Mouse (Mus musculus) Patski (cell line): Measurements from ENCODE around the gene Ube2h. TPM values are rescaled to one million over a fixed set of nuclear protein-coding genes. Genes with fewer than 3 reads are reported as not detected.

Experiments
- ATAC-seq: fragments of 100-300 bp; one replicate; pipeline ENCODE4 v1.8.0; 2021
- CTCF ChIA-PET: fragments of 350-600 bp; sonication (Branson Sonifier 250); formaldehyde crosslinking; loops from one replicate; lab custom pipeline; 2022; ENCODE audit warnings: inconsistent platforms; lab: Charles Lee
- POLR2A ChIA-PET: fragments of 350-600 bp; sonication (Branson Sonifier 250); formaldehyde crosslinking; loops from one replicate; lab custom pipeline; 2022; ENCODE audit warnings: antibody characterized with exemption, inconsistent platforms; lab: Charles Lee
- DNase-seq: peaks from one replicate; pipeline ENCODE4 v3.0.0-alpha.2; 2011; ENCODE audit warnings: low read depth, low spot score
- H3K27me3 ChIP-seq: fragments of 371-371 bp; one replicate; pipeline ENCODE4 v1.5.1; 2021
- CTCF ChIP-seq: fragments of 100-300 bp; IDR thresholded peaks from one replicate; pipeline ENCODE4 v1.5.1; 2021
- in situ Hi-C: fragments of 300-500 bp; cut with MboI; formaldehyde crosslinking; loops from 3 replicates; pipeline ENCODE4 v1.11.1; 2018; ENCODE audit warnings: low pct_unique_long_range_greater_than_20kb, mixed read lengths
- polyA plus RNA-seq: library from polyadenylated mRNA; unstranded; gene quantifications from one replicate; pipeline ENCODE4 v1.2.3, GENCODE M21; 2021

Ube2h gene
- polyA plus RNA-seq, 1 experiment from 2014 or later = 88.9 TPM

DNA sequence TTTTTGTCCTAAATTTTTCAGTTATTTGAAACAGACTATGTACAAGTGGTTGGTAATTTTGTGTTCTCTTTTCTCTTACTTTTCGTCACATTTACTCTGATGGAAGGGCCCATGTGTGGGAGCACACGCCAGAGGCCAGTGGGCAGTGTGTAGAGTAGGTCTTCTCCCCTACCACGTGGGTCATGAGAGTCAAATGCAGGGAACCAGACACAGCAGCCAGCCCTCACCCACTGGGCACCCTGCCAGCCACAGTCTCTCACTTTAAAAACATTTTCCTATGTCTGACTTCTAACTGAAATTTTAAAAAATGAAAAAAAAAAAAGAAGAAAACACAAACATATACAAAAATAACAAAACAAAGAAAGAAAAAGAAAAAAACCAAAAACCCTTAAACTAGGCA is 28.0 kb downstream of the Ube2h start:
- POLR2A ChIA-PET = interaction anchor here (1.0 kb wide), 1 partner anchor 41 kb away, joined by 3 read pairs; no protein-coding TSS in a partner anchor
- no peak for TF ChIP-seq CTCF
- in situ Hi-C loops = no loop called here
- no peaks in the 10 kb centered on the region for H3K27me3 ChIP-seq
- ATAC-seq = no peak
- CTCF ChIA-PET = no interaction called here
- DNase-seq = no peak

DNA sequence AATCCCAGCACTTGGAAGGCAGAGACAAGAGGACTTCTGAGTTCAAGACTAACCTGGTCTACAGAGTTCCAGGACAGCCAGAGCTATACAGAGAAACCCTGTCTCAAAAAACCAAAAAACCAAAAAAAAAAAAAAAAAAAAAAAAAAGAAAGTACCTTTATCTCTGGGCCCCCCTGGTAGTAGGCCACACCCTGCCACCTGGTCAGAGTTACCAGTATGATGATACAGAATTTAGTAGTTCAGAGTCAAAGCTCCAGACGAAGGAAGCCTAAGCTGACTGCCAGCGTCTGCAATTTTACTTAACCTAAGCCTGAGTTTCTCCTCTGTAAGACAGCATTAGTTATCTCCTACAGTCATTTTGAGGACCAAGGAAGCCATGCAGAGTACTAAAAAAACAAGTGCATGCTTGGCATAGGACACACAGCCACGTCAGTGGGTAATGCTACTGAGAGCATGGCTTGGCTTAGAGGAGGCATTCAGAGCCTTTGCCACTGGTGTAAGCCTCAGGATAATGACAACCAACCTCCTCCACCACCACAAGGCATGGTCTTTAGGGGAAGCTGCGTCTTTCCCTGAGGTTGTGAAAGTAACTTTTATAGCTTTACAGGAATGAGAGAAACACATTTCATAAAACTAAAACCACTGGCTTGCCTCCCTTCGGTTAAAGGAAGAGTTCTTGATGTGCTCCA is 29.0 kb downstream of the Ube2h start:
- ChIA-PET POLR2A (interaction anchor here (0.6 to 1.0 kb wide), 3 partner anchors 16 to 850 kb away, joined by 3 read pairs; no protein-coding TSS in a partner anchor), CTCF (no interaction called here)
- ATAC-seq (no peak), DNase-seq (no peak)
- no peaks in the 10 kb centered on the region for H3K27me3 ChIP-seq
- no peak for TF ChIP-seq CTCF
- in situ Hi-C loops = no loop called here

DNA sequence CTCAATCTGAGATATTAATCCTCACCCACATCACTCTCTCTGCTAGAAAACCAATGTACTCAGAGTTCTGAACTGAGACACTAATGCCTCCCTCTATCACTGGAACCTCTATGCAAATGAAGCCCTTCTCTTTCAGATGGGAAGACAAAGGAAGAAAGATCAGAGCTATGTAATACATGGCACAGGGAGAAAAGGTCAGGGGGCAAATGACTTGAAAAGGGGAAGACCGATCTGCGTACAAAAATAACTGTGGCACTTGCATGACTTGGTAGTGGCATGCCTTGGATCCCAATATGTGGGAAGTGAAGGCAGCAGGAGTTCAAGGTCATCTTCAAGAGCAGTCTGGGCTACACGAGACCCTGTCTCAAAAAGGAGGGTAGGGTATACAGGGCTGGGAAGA is 31.4 kb downstream of the Ube2h start:
- no peaks in the 10 kb centered on the region for H3K27me3 ChIP-seq
- in situ Hi-C loops = no loop called here
- DNase-seq (no peak), ATAC-seq (no peak)
- ChIA-PET POLR2A (no interaction called here), CTCF (interaction anchor here (1.1 kb wide), 1 partner anchor 12 kb away, joined by 3 read pairs; no protein-coding TSS in a partner anchor)
- TF ChIP-seq CTCF = no peak

DNA sequence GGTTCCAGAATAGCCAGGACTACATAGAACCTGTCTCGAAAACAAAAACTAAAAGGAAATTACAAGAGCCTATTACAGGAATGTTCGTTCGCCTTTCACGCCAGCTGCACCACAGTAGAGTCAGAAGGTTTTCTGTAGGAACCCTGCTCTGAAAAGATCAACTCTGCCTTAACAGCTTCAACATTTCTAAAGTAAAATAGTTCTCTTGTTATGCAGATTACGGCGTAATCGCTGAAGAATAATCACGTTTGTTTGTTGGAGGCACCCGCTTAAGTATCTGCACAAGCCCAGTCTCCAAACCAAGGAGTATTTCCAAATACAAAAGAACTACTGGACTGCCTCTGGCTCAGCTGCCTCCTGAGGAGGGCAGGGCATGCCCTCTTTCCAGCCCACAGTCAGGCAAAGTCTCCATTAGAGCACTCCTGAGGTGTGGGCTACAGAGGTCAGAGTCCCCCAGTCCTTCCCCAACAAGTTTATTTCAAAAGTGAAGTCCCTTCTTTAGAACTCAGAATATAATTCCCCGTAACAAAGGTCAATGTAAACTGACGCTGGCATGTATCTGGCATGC is 31.9 kb downstream of the Ube2h start:
- in situ Hi-C loops = no loop called here
- POLR2A ChIA-PET = no interaction called here
- CTCF ChIA-PET = interaction anchor here (1.1 kb wide), 1 partner anchor 11 kb away, joined by 3 read pairs; no protein-coding TSS in a partner anchor
- no peak for DNase-seq
- H3K27me3 ChIP-seq = no peaks in the 10 kb centered on the region
- no peak for TF ChIP-seq CTCF
- ATAC-seq = no peak

DNA sequence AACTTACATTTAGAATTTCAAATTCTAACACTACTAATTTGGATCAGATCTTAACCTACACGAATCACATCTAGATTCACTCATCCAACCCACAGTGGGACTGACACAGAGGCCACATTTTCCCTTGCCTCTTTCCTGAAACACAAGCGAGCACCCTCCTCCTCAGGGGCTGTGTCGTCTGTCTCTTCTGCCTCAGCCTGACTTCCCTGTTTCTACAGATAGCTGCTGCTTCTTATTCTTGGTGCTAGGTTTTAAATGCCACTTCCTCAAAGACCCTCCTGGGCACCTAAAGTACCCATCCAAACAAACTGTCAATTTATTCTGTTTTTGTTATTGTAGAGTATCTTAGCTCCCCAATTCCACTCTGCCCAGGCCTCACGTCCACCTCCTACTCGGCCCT is 34.5 kb downstream of the Ube2h start:
- ATAC-seq (no peak), DNase-seq (no peak)
- H3K27me3 ChIP-seq = no peaks in the 10 kb centered on the region
- POLR2A ChIA-PET = no interaction called here
- no peak for TF ChIP-seq CTCF
- in situ Hi-C loops = no loop called here
- CTCF ChIA-PET = no interaction called here

DNA sequence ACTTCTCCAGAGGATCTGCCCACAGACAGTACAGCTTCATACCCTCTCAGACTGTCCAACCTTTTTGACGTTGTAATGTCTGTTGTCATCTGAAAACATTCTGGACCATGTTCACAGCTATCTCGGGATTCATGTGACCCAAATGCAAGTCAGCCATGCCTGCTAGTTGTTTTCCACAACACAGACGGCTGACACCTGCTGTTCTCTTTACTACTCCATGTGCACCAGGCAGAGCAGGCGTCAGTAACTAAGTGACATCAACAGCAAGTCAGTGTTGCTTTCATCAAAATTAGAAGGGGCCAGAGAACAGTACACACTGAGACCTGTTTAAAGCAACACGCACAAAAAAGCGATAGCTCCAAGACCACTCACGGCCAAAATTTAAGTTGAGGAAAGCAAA is 36.9 kb downstream of the Ube2h start:
- POLR2A ChIA-PET = no interaction called here
- in situ Hi-C loops = no loop called here
- no peaks in the 10 kb centered on the region for H3K27me3 ChIP-seq
- CTCF ChIA-PET = no interaction called here
- DNase-seq (no peak), ATAC-seq (no peak)
- TF ChIP-seq CTCF = no peak

DNA sequence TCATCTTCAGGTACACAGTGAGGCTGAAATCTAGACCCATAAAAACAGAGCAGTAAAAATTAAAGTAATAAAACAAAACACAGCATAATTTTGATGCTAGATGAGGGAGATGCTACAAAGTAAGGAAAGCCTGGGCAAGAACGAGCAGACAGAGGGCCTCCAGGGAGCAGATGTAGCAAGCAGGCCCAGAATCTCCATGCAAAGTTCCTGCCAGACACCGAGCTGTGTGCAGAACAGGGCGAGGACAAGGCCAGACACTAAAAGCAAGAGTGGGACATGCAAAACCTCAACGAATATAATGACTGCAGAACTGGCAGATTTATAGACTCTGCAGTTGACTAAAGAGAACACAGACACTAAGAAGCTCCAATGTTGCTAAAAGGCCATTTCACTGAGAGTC is 38.9 kb downstream of the Ube2h start:
- DNase-seq = no peak

DNA sequence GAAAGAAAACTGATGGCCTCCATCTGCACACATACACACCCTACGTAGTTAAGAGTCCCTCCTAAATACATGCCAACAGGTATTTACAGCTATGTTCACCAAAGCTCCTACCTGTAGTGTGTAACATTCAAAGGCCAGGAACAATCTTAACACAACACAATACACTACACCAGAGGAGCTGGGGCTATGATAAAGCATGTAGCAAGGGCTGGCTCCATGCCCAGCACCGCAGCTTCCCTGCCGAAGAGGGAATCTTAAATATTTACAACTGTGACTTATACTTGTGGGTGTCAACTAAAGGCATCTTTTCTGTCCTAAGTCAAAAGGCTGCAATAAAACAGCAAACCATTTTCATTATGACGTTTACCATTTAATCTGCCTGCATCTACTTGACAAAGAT is 41.3 kb downstream of the Ube2h start:
- ATAC-seq = no peak
- ChIA-PET POLR2A (no interaction called here), CTCF (no interaction called here)
- in situ Hi-C loops = no loop called here
- H3K27me3 ChIP-seq = no peaks in the 10 kb centered on the region
- no peak for DNase-seq
- TF ChIP-seq CTCF = no peak

More for the DNA sequence above, 38.9 kb downstream of the Ube2h start:
- no peak for TF ChIP-seq CTCF
- no peak for ATAC-seq
- ChIA-PET POLR2A (no interaction called here), CTCF (no interaction called here)
- H3K27me3 ChIP-seq = no peaks in the 10 kb centered on the region
- in situ Hi-C loops = no loop called here

DNA sequence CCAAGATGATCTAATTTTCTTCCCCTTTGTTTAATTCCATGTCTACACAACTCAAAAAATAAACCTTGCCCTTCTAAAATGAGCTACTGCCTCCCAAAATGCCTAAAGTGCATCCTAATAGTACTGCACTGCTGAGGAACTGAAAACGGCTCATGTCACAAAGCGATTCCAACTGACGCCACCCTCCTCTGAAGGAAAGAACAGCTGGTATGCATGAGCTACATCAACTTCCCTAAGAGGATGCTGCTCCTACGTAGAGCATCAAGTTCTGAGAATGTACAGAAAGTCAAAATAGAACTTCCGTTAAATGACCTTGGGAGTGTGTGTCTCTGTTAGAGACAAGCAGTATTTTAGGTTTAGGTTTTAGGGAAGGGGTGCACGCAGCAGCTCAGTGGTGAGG is 45.1 kb downstream of the Ube2h start:
- POLR2A ChIA-PET = interaction anchor here (0.8 to 1.3 kb wide), 2 partner anchors 9 to 16 kb away, joined by 3 to 5 read pairs; no protein-coding TSS in a partner anchor
- no peak for TF ChIP-seq CTCF
- CTCF ChIA-PET = interaction anchor here (1.0 to 1.7 kb wide), 4 partner anchors 12 to 40 kb away, joined by 3 to 4 read pairs (median 3); no protein-coding TSS in a partner anchor
- DNase-seq (no peak), ATAC-seq (no peak)
- in situ Hi-C loops = no loop called here
- no peaks in the 10 kb centered on the region for H3K27me3 ChIP-seq

DNA sequence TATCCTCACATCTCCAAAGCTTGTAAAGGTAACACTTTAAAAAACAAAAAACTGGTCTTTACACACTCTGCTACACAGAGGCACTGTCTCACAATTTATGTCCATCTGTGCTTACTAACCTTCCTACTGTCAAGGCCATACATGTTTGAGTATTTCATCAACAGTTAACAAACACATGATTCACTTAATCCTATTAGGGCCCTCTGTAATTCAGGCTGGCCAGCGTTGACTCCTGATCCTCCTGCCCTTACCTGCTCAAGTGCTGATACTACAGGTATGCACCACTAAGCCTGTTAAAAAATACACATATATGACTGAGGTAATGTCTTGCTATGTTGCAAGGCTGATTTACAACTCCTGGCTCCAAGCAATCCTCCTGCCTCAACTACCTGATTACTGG is 46.4 kb downstream of the Ube2h start:
- no peak for ATAC-seq
- TF ChIP-seq CTCF = no peak
- in situ Hi-C loops = no loop called here
- no peak for DNase-seq
- H3K27me3 ChIP-seq = no peaks in the 10 kb centered on the region
- POLR2A ChIA-PET = no interaction called here
- CTCF ChIA-PET = interaction anchor here (1.7 kb wide), 1 partner anchor 16 kb away, joined by 3 read pairs; no protein-coding TSS in a partner anchor

DNA sequence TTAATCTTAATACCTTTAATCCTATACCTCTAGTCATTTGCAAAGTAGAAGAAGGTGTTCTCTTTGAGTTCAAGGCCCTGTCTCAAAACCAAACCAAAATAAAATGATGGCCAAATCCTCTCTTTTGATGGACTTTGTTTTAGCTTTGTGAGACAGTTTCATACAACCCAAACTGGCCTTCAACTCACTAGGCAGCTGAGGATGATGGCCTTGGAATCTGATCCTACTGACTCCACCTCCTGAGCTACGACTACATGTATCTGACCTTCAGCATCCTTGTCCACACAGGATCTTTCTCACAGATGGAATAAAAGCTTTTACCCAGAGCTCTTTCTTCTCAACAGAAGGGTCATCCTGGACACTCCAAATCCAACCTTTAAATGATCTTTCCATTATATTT is 48.5 kb downstream of the Ube2h start:
- ChIA-PET POLR2A (no interaction called here), CTCF (interaction anchor here (1.8 to 2.2 kb wide), 2 partner anchors 9 to 15 kb away, joined by 4 to 7 read pairs; no protein-coding TSS in a partner anchor)
- ATAC-seq = no peak
- DNase-seq = no peak
- no peaks in the 10 kb centered on the region for H3K27me3 ChIP-seq
- in situ Hi-C loops = no loop called here
- TF ChIP-seq CTCF = no peak
